Mouse (Mus musculus) myocyte (in vitro differentiated cells): ENCODE measurements around the gene Knstrn. TPM values are rescaled to one million over a fixed set of nuclear protein-coding genes. Genes with fewer than 3 reads are reported as not detected.
A peak's percentile ranks its signal among the peaks of the same experiment; 100 is the strongest.

Experiments
- H3K27me3 ChIP-seq: one replicate; pipeline ENCODE4 v1.6.1; 2011; ENCODE audit not compliant: control insufficient read depth, insufficient read depth, insufficient read length
- H3K36me3 ChIP-seq: one replicate; pipeline ENCODE4 v1.6.1; 2011; ENCODE audit not compliant: control insufficient read depth, insufficient read depth
- H3K4me2 ChIP-seq: one replicate; pipeline ENCODE4 v1.6.1; 2011; ENCODE audit warnings: low read depth, control low read depth
- H3K4me3 ChIP-seq: one replicate; pipeline ENCODE4 v1.5.1; 2011; ENCODE audit warnings: mild to moderate bottlenecking, control low read depth, moderate library complexity
- H3K79me2 ChIP-seq: one replicate; pipeline ENCODE4 v1.6.1; 2011; ENCODE audit not compliant: control insufficient read depth, insufficient read depth
- H3ac ChIP-seq: one replicate; pipeline ENCODE4 v1.6.1; 2011; ENCODE audit not compliant: control insufficient read depth, insufficient read length
- CEBPB ChIP-seq: IDR thresholded peaks from 2 replicates; pipeline ENCODE4 v1.6.1; 2011; ENCODE audit warnings: mild to moderate bottlenecking, moderate library complexity; ENCODE audit not compliant: poor library complexity, insufficient read depth, severe bottlenecking
- E2F4 ChIP-seq: IDR thresholded peaks from one replicate; pipeline ENCODE4 v1.6.1; 2011; ENCODE audit warnings: mild to moderate bottlenecking, control low read depth, moderate library complexity; ENCODE audit not compliant: insufficient read depth
- MAX ChIP-seq: IDR thresholded peaks from one replicate; pipeline ENCODE4 v1.6.1; 2011; ENCODE audit warnings: low read depth, mild to moderate bottlenecking, control low read depth
- MYOD1 ChIP-seq, 3 experiments: IDR thresholded peaks; one replicate each; pipeline ENCODE4 v1.6.1; 2011; ENCODE audit warnings: control low read depth in 2 of 3, low read depth in 2 of 3, mild to moderate bottlenecking in 2 of 3, moderate library complexity in 1 of 3; ENCODE audit not compliant: insufficient read length in 2 of 3, control insufficient read depth in 1 of 3
- MYOG ChIP-seq, 3 experiments: IDR thresholded peaks; one replicate each; pipeline ENCODE4 v1.6.1; 2011; ENCODE audit warnings: control low read depth in 2 of 3, low read depth in 2 of 3, mild to moderate bottlenecking in 2 of 3; ENCODE audit not compliant: insufficient read length in 2 of 3, control insufficient read depth in 1 of 3, insufficient read depth in 1 of 3
- POLR2A ChIP-seq: IDR thresholded peaks from one replicate; pipeline ENCODE4 v1.6.1; 2011; ENCODE audit warnings: low read depth, mild to moderate bottlenecking, control low read depth, moderate library complexity; ENCODE audit not compliant: insufficient read length
- POLR2AphosphoS2 ChIP-seq: IDR thresholded peaks from one replicate; pipeline ENCODE4 v1.6.1; 2011; ENCODE audit warnings: low read depth, control low read depth; ENCODE audit not compliant: insufficient read length
- REST ChIP-seq: IDR thresholded peaks from one replicate; pipeline ENCODE4 v1.6.1; 2011; ENCODE audit warnings: mild to moderate bottlenecking, control low read depth, moderate library complexity; ENCODE audit not compliant: insufficient read depth, insufficient read length
- SRF ChIP-seq: IDR thresholded peaks from one replicate; pipeline ENCODE4 v1.6.1; 2011; ENCODE audit warnings: low read depth; ENCODE audit not compliant: control insufficient read depth, insufficient read length
- TCF12 ChIP-seq: IDR thresholded peaks from one replicate; pipeline ENCODE4 v1.6.1; 2011; ENCODE audit warnings: mild to moderate bottlenecking, control low read depth; ENCODE audit not compliant: poor library complexity, insufficient read depth, severe bottlenecking
- TCF3 ChIP-seq: IDR thresholded peaks from one replicate; pipeline ENCODE4 v1.6.1; 2011; ENCODE audit warnings: low read depth, control low read depth; ENCODE audit not compliant: insufficient read length
- USF1 ChIP-seq: IDR thresholded peaks from one replicate; pipeline ENCODE4 v1.6.1; 2011; ENCODE audit warnings: low read depth, mild to moderate bottlenecking, control low read depth, moderate library complexity
- polyA plus RNA-seq: library from polyadenylated mRNA; unstranded; fragments of >200 nt; fragmentation: generic; extraction: Trizol; gene quantifications from one replicate; pipeline ENCODE4 v1.2.1, GENCODE M21; 2012; ENCODE audit warnings: missing spikeins

Knstrn gene
- polyA plus RNA-seq, 1 experiment: 42.2 TPM

GRCm38 (mm10) chr2:118783093-118783492 lies 30.7 kb upstream of the Knstrn start:
- Histone ChIP-seq H3K4me3 (no peak overlapping the region), H3K36me3 (no peaks in the 10 kb centered on the region), H3ac (no peak overlapping the region), H3K79me2 (no peaks in the 10 kb centered on the region), H3K27me3 (no peaks in the 10 kb centered on the region), H3K4me2 (no peak overlapping the region)
- TF ChIP-seq MYOD1 (IDR thresholded peaks at IDR 0.05; ENCODE audit: control insufficient read depth in 1 of 3, insufficient read length in 2 of 3, low read depth in 2 of 3) (no peak), USF1 (no peak), POLR2A (no peak), E2F4 (no peak), TCF3 (no peak), CEBPB (no peak), MYOG (IDR thresholded peaks at IDR 0.05; ENCODE audit: control insufficient read depth in 1 of 3, insufficient read depth in 1 of 3, insufficient read length in 2 of 3, low read depth in 2 of 3) (no peak), REST (no peak), TCF12 (no peak), SRF (no peak)

- Histone ChIP-seq H3K27me3 (no peaks in the 10 kb centered on the region), H3K36me3 (no peaks in the 10 kb centered on the region), H3K4me3 (no peak overlapping the region), H3K4me2 (no peak overlapping the region), H3K79me2 (no peaks in the 10 kb centered on the region), H3ac (no peak overlapping the region)
- TF ChIP-seq CEBPB (no peak), REST (no peak), MAX (no peak), E2F4 (no peak), SRF (no peak)
Measured at GRCm38 (mm10) chr2:118783663-118784062, 30.1 kb upstream of the Knstrn start.

GRCm38 (mm10) chr2:118786525-118786924 lies 27.3 kb upstream of the Knstrn start:
- Histone ChIP-seq H3K27me3 (no peaks in the 10 kb centered on the region), H3K36me3 (no peaks in the 10 kb centered on the region), H3ac (no peak overlapping the region), H3K79me2 (no peaks in the 10 kb centered on the region), H3K4me2 (no peak overlapping the region), H3K4me3 (no peak overlapping the region)
- TF ChIP-seq E2F4: no peak
- TF ChIP-seq TCF12: no peak
- TF ChIP-seq POLR2AphosphoS2: no peak
- no peak for TF ChIP-seq CEBPB
- TF ChIP-seq MAX: no peak
- TF ChIP-seq SRF: no peak
- no peak for TF ChIP-seq USF1
- no peak for TF ChIP-seq POLR2A
- TF ChIP-seq MYOG (IDR thresholded peaks at IDR 0.05; ENCODE audit: control insufficient read depth in 1 of 3, insufficient read depth in 1 of 3, insufficient read length in 2 of 3, low read depth in 2 of 3): no peak
- no peak for TF ChIP-seq MYOD1 (IDR thresholded peaks at IDR 0.05; ENCODE audit: control insufficient read depth in 1 of 3, insufficient read length in 2 of 3, low read depth in 2 of 3)

- H3K27me3 ChIP-seq: no peaks in the 10 kb centered on the region
- TF ChIP-seq MYOD1 (IDR thresholded peaks at IDR 0.05; ENCODE audit: control insufficient read depth in 1 of 3, insufficient read length in 2 of 3, low read depth in 2 of 3): no peak
- no peak for TF ChIP-seq E2F4
- no peak for TF ChIP-seq REST
- no peak for TF ChIP-seq TCF3
- TF ChIP-seq CEBPB: no peak
- TF ChIP-seq SRF: no peak
- TF ChIP-seq USF1: no peak
- no peak for TF ChIP-seq MYOG (IDR thresholded peaks at IDR 0.05; ENCODE audit: control insufficient read depth in 1 of 3, insufficient read depth in 1 of 3, insufficient read length in 2 of 3, low read depth in 2 of 3)
- TF ChIP-seq MAX: no peak
- no peak for TF ChIP-seq POLR2AphosphoS2
- TF ChIP-seq TCF12: no peak
- no peak for TF ChIP-seq POLR2A
- no peak overlapping the region for H3K4me3 ChIP-seq
- no peaks in the 10 kb centered on the region for H3K36me3 ChIP-seq
- no peak overlapping the region for H3ac ChIP-seq
- H3K4me2 ChIP-seq: no peak overlapping the region
- no peaks in the 10 kb centered on the region for H3K79me2 ChIP-seq
Measured at GRCm38 (mm10) chr2:118789501-118789900, 24.3 kb upstream of the Knstrn start.

GRCm38 (mm10) chr2:118790221-118790550 lies 23.6 kb upstream of the Knstrn start:
- no peak overlapping the region for H3K4me3 ChIP-seq
- no peaks in the 10 kb centered on the region for H3K36me3 ChIP-seq
- no peaks in the 10 kb centered on the region for H3K27me3 ChIP-seq
- TF ChIP-seq MYOG (IDR thresholded peaks at IDR 0.05; ENCODE audit: control insufficient read depth in 1 of 3, insufficient read depth in 1 of 3, insufficient read length in 2 of 3, low read depth in 2 of 3): peak in 1 of 3 experiments; percentile 5
- TF ChIP-seq MYOD1 (IDR thresholded peaks at IDR 0.05; ENCODE audit: control insufficient read depth in 1 of 3, insufficient read length in 2 of 3, low read depth in 2 of 3): no peak
- no peak for TF ChIP-seq POLR2A
- no peak for TF ChIP-seq REST
- TF ChIP-seq SRF: no peak
- no peak for TF ChIP-seq CEBPB
- H3K79me2 ChIP-seq: no peaks in the 10 kb centered on the region
- H3K4me2 ChIP-seq: no peak overlapping the region
- H3ac ChIP-seq: no peak overlapping the region
